Mouse (Mus musculus) embryo, embryonic 11.5 days (tissue): ENCODE measurements at regions not wholly inside any gene's neighbourhood (a gene's known extent, or its start where the extent isn't known, plus 50 kb on each side); places are given as distances from the start of the nearest gene placed in this dataset.

Experiments
- DNase-seq: peaks from one replicate; pipeline ENCODE4 v3.0.0-alpha.2; 2012; ENCODE audit warnings: low read depth, low spot score

DNA sequence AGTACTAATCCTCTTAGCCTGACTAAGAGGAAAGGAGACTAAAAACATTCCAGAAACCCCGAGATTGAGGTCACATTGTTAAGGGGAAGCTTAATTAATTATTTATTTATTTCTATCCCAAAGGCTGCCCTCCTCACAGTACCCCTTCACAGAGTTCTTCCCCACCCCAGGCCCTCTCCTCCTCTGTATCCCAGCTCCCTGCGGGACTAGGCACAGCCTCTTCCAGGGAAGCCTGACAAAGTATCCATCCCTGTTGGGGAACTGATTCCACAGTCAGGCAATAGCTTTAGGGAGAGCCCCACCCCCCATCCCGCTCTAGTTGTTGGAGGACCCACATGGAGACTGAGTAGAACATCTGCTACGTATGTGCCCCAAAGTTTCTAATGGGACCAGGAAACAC is 254.6 kb downstream of the Atp23 start:
- no peak for DNase-seq

DNA sequence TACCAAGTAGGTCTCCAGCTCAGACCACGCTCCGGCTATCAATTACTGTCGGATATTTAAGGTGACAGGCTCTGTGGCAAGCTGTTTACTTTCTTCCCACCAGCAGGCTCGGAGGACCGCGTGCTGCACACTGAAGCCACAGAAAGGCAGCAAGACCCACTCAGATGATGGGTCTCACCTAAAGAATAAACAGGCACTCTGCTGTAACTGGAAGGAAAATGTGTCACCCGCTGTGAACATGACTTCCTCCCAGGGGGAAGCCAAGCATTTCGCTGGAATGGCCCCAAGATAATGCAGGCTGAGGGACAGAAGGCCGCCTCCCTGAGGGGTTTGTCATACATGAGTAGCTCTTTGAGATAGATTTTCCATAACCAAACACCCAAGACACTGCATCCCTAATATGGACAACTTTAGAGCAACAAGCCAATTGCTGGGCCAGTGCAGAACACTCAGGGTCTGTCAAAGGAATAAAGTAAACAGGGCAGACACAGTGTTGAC is 259.3 kb downstream of the Atp23 start:
- DNase-seq, result no peak

DNA sequence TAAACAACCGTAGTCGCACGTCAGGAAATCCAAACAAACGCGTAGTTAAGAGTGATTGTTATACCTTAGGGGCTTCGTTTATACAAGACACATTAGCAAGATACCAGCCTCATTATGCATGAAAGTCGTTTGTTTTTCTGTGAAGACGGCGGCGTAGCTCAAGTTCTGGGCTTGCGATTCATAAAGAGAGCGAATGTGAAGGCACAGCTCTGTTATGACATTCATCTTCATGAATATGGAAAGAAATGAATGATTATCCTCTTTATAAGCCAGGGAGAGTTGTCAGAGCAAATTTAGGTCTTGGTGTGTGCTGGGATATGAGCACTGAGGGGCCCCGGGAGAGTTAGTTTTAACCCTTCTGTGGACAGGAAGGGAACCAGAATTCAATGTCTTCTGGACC is 266.4 kb downstream of the Atp23 start:
- no peak for DNase-seq

- DNase-seq, result no peak
Observed at GRCm38 (mm10) chr10:126628057-126628456, 273.1 kb downstream of the Atp23 start.

- peak; percentile 46 for DNase-seq
Observed at GRCm38 (mm10) chr10:126625466-126625865, 275.7 kb downstream of the Atp23 start.

- DNase-seq, result no peak
Observed at GRCm38 (mm10) chr10:126620802-126621201, 280.4 kb downstream of the Atp23 start.

GRCm38 (mm10) chr10:126619970-126620369 is 281.2 kb downstream of the Atp23 start:
- DNase-seq, result no peak

GRCm38 (mm10) chr10:126612226-126612625 is 288.9 kb downstream of the Atp23 start:
- DNase-seq, result no peak

- no peak for DNase-seq
Observed at GRCm38 (mm10) chr10:126610506-126610905, 290.6 kb downstream of the Atp23 start.

DNA sequence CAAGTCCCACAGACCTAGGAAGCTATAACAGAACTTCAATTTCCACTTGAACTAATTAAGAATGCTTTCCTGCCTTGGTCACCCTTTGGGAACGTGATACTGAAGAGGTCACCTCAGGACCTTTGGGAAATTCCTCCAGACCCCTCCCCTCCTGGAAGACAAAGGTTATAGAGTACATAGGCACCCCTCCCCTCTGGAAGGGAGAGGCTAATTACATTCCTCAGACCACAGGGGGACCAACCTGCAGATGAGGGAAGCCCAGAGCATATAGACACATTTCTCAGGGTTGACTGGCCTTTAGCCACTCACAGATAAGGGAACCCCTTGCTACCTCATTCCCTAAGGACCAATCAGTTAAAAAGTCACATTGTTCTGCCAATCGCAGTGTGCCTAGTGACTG is 301.5 kb downstream of the Atp23 start:
- DNase-seq, result no peak

DNA sequence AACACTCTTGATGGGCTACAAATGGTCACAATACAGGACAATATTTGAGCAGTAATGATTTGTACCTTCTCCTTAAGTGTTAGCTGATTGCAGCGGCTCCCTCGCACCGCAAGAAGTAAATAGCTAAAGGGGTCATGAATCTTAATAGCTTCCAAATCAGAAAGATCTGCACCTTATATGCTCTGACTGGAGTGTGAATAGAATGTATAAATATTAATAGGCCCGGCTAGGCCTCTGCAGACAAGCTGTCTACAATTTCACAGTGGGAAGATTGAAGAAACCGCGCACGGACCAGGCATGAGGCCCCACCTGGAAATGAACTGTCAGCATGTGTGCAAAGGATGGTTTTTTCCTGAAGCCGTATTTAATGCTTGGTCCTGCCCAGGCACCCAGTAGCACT is 333.0 kb downstream of the Atp23 start:
- DNase-seq, result no peak

DNA sequence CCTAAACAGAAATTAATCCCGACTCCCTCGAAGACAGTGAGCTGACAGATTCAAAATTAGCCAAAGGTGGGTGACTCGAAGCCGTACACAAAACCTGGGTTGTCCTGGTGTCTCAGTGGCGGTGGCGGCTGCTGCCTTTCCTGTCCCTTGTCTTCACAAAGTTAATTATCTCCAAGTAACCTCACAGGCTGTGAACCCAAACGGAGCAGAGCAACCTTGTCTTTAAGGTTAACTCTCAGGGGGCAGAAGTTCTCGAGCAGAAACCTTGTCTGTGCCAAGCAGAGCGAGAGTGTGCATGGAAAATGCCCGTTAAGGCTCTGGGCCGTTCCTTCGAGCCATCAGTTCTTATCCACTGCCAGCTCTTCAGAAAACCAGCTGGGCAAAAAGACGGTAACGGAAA is 335.8 kb downstream of the Atp23 start:
- DNase-seq, result no peak

- DNase-seq, result no peak
Observed at GRCm38 (mm10) chr10:126555080-126555479, 346.1 kb downstream of the Atp23 start.

DNA sequence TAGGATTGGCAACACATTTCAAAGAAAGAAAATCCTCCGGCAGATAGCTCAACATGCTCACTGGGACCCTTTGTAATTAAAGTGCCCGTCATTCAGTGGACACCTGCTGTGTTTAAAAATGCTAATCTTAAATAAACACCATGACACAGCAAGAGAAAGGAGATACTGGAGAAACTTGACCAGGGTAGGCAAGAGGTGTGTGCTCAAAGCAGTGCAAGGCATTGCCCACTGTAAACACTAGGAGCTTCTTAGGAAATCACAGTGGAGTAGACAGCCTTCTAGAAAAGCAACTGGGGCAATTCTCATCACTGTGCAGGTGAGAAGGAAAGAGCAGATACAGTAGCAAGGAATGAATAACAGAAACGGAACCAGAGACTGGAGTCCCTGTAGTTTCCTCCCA is 369.2 kb downstream of the Atp23 start:
- DNase-seq, result no peak

GRCm38 (mm10) chr10:126531368-126531767 is 369.8 kb downstream of the Atp23 start:
- DNase-seq, result no peak

DNA sequence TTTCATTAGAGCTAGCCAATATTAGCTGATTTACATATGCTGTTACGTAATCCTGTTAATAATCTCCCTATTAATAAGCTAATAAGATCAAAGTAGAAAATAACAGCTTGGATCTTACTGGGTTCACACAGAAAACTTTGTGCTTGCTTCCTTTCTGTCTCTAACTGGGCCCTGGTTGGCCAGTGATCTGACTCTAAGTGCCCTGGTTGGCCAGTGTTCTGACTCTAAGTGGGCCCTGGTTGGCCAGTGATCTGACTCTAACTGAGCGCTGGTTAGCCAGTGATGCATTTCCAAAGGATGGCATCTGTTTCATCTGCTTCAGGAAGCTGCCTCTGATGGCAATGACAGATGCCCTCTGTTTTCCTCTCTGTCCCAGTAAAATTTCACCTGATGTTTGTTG is 372.4 kb downstream of the Atp23 start:
- no peak for DNase-seq

- DNase-seq, result no peak
Observed at GRCm38 (mm10) chr10:126526186-126526585, 375.0 kb downstream of the Atp23 start.

- peak; percentile 32 for DNase-seq
Observed at GRCm38 (mm10) chr10:126521836-126522815, 379.0 kb downstream of the Atp23 start.

- DNase-seq, result no peak
Observed at GRCm38 (mm10) chr10:126520973-126521372, 380.2 kb downstream of the Atp23 start.

- no peak for DNase-seq
Observed at GRCm38 (mm10) chr10:126513185-126513584, 388.0 kb downstream of the Atp23 start.

GRCm38 (mm10) chr10:126511511-126511910 is 389.6 kb downstream of the Atp23 start:
- no peak for DNase-seq

DNA sequence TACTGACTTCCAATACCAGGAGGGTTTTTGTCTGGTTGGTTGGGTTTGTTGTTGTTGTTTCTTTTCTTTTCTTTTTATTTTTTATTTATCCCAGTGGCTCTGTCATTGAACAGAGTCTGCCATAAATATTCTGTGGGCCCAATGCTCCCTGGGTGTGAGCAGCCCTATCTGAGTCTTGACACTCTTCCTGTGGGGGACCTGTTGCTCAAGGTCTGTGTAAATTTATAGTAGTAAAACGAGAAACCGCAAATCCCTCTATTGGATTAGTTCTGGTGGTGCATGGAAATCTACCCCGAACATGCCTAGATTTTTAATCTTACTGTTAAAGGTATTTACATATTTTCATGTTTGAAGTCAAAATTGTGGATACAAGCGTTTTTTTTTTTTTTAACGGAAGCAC is 395.2 kb downstream of the Atp23 start:
- no peak for DNase-seq

GRCm38 (mm10) chr10:126502013-126502688 is 399.0 kb downstream of the Atp23 start:
- DNase-seq, result no peak
